Mouse (Mus musculus) testis, adult 2 months (tissue): ENCODE data around the gene Best2.

ENCODE experiments used
- CTCF ChIP-seq: fragments of 200-500 bp; IDR thresholded peaks from 2 replicates; pipeline ENCODE4 v1.5.1; 2012; ENCODE audit warnings: low read depth, mild to moderate bottlenecking, inconsistent platforms, low read length, moderate library complexity; ENCODE audit not compliant: control insufficient read depth, insufficient read depth, insufficient replicate concordance
- POLR2A ChIP-seq: fragments of 200-500 bp; IDR thresholded peaks from 2 replicates; pipeline ENCODE4 v1.6.1; 2012; ENCODE audit warnings: low read depth, mild to moderate bottlenecking, inconsistent platforms, low read length, moderate library complexity; ENCODE audit not compliant: control insufficient read depth

- TF ChIP-seq POLR2A (no peak), CTCF (no peak)
Observed at GRCm38 (mm10) chr8:84994375-84994774, 20.0 kb downstream of the Best2 start.
